Mouse (Mus musculus): ENCODE measurements around the gene Plekha3. TPM values are rescaled to one million over a fixed set of nuclear protein-coding genes. Genes with fewer than 3 reads are reported as not detected.

Gene Plekha3
- polyA plus RNA-seq, 1 experiment from 2014 or later, result 3.8 TPM

DNA sequence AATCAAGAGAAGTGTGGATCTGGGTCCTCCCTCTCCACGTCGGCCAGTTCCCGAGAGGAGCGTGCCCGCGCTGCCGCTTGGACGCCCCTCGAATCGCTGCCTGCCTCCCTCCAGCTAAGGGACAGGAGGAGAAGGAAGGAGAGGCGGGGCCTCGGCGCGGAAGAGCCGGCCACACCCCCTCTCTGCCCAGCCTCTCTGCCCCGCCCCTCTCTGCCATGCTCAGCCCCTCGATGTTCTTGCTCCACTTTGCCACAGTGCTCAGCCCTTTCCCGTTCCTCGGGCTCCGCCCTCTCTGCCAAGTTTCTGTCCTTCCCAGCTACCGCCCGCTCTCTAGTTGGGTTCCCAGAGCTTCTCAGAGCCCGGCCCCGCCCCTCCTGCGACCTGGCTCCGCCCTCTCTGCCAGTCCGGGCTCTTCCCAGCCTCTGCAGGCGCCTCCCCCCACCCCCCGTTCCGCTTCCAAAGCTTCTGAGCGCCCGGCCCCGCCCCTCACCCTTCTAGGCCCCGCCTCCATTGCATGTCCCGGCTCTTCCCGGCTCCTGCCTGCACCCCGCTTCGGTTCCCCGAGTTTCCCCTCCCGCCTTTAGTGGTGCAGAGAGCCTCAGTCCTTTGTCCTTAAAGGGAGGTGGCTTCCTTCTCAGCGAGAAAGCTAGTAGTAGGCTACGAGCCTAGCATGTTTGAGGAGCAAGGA lies 27.1 kb upstream of the Plekha3 start, which contains the start of the genes Prkra and Pjvk:
Prkra (minus strand) TSS at position 133 of the 688 bp plus-strand sequence.
Pjvk (plus strand) TSS at position 594 of the 688 bp plus-strand sequence.
- no peak for TF ChIP-seq CTCF (IDR thresholded peaks at IDR 0.05; ENCODE audit: low read depth)
- no peak for TF ChIP-seq EP300 (IDR thresholded peaks at IDR 0.05; ENCODE audit: low read depth)
- H3K36me3 ChIP-seq (replicated peaks; ENCODE audit: insufficient read depth, low read length), result no peaks in the 10 kb centered on the region
- DNase-seq (peak; percentile 98), ATAC-seq (peak; percentile 97)
- H3K4me3 ChIP-seq (ENCODE audit: low read depth, low read length), result peak within 1 kb of the TSS; percentile 71
- H3K4me1 ChIP-seq (ENCODE audit: insufficient read depth), result peaks cover 14% of the 10 kb centered on the region
- WGBS (ENCODE audit: insufficient replicate concordance), result under 1% methylated on average over 34 of the region's 42 CpGs
- peak within 1 kb of the TSS; percentile 72 for H3K9ac ChIP-seq (replicated peaks)
- no peaks in the 10 kb centered on the region for H3K9me3 ChIP-seq (ENCODE audit: low read length)
- H3K27ac ChIP-seq (ENCODE audit: low read depth), result peak within 1 kb of the TSS; percentile 71
- H3K27me3 ChIP-seq (ENCODE audit: insufficient read depth, low read length), result no peaks in the 10 kb centered on the region
- H3K4me2 ChIP-seq (ENCODE audit: low read depth, low read length), result peak within 1 kb of the TSS; percentile 100

DNA sequence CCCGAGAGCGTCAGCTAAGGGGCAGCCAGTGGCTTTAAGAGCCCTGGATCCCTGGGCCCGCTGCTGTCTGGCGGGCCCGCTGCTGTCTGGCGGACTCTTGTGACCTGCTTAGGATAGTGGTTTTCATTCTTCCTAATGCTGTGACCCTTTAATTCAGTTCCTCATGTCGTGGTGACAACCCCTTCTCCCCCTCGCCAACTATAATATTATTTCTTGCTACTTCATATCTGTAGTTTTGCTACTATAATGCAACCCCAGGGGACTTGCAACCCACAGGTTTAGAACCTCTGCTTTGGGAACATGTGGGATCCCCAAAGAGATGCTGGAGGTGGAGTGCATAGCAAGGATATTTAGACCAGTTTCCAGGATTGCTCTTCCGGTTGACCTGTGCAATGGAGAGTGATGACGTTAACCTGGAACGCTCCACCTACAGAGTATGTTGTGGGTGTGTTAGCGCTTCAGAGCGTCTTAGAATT lies 26.4 kb upstream of the Plekha3 start:
- Histone ChIP-seq H3K27me3 (ENCODE audit: insufficient read depth, low read length) (no peaks in the 10 kb centered on the region), H3K9ac (replicated peaks) (peak overlapping the region; percentile 66), H3K9me3 (ENCODE audit: low read length) (no peaks in the 10 kb centered on the region), H3K4me2 (ENCODE audit: low read depth, low read length) (peak overlapping the region; percentile 100), H3K27ac (ENCODE audit: low read depth) (peak overlapping the region; percentile 64), H3K4me3 (ENCODE audit: low read depth, low read length) (peak overlapping the region; percentile 71), H3K4me1 (ENCODE audit: insufficient read depth) (peaks cover 14% of the 10 kb centered on the region), H3K36me3 (replicated peaks; ENCODE audit: insufficient read depth, low read length) (no peaks in the 10 kb centered on the region)
- no peak for TF ChIP-seq CTCF (IDR thresholded peaks at IDR 0.05; ENCODE audit: low read depth)
- DNase-seq, result no peak
- WGBS (ENCODE audit: insufficient replicate concordance), result 33% methylated on average over 13 of the region's 13 CpGs
- no peak for ATAC-seq

DNA sequence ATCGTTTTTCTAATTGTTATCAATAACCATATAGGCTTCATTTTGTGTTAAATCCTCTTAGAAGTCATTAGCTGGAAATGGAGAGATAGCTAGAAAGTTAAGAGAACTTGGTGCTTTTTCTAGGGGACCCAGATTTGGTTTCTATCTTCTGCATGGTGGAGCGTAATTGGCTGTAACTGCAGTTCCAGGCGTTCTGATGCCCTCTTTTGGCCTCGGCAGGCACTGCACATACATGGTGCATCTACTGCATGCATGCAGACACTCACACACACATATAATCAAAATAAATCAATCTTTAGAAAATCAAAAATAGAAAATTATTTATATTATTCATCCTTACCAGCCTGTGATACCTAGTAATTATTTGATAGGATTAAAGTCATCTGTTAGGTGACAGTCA lies 22.0 kb upstream of the Plekha3 start:
- Histone ChIP-seq H3K36me3 (replicated peaks; ENCODE audit: insufficient read depth, low read length) (no peaks in the 10 kb centered on the region), H3K9me3 (ENCODE audit: low read length) (no peaks in the 10 kb centered on the region), H3K4me1 (ENCODE audit: insufficient read depth) (peaks cover 4% of the 10 kb centered on the region; the same call in 1 of the 2 replicates), H3K27me3 (ENCODE audit: insufficient read depth, low read length) (no peaks in the 10 kb centered on the region), H3K4me2 (ENCODE audit: low read depth, low read length) (no peak overlapping the region), H3K27ac (ENCODE audit: low read depth) (no peak overlapping the region), H3K9ac (replicated peaks) (no peak overlapping the region), H3K4me3 (ENCODE audit: low read depth, low read length) (no peak overlapping the region)
- TF ChIP-seq EP300 (IDR thresholded peaks at IDR 0.05; ENCODE audit: low read depth), result no peak
- TF ChIP-seq CTCF (IDR thresholded peaks at IDR 0.05; ENCODE audit: low read depth), result 0 out of 2 replicates have a peak, but pooled peaks have one; percentile 8
- DNase-seq (no peak), ATAC-seq (no peak)
- WGBS (ENCODE audit: insufficient replicate concordance), result 84% methylated on average over 4 of the region's 4 CpGs

DNA sequence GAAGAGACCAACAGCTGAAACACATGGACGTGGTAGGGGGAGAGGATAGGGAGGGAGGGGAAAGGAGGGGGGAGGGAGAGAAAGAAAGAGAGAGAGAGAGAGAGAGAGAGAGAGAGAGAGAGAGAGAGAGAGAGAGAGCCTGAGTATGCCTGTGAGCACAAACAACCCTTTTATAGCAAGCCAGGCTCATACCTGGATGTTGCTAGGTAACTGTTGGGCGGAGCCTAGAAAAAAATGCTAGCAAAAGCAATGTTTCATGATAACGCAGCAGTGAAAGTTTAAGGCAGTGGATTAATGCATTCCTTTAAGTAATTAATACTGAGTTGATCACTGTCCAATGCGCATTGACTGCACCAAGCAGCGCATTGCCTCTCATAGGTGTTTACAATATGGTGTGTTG lies 20.4 kb upstream of the Plekha3 start:
- H3K9me3 ChIP-seq (ENCODE audit: low read length), result no peaks in the 10 kb centered on the region
- no peaks in the 10 kb centered on the region for H3K27me3 ChIP-seq (ENCODE audit: insufficient read depth, low read length)
- H3K36me3 ChIP-seq (replicated peaks; ENCODE audit: insufficient read depth, low read length), result no peaks in the 10 kb centered on the region
- ATAC-seq (no peak), DNase-seq (no peak)
- H3K4me3 ChIP-seq (ENCODE audit: low read depth, low read length), result no peak overlapping the region
- H3K4me1 ChIP-seq (ENCODE audit: insufficient read depth), result no peaks in the 10 kb centered on the region
- TF ChIP-seq EP300 (IDR thresholded peaks at IDR 0.05; ENCODE audit: low read depth) (no peak), CTCF (IDR thresholded peaks at IDR 0.05; ENCODE audit: low read depth) (no peak)
- H3K4me2 ChIP-seq (ENCODE audit: low read depth, low read length), result no peak overlapping the region
- no peak overlapping the region for H3K9ac ChIP-seq (replicated peaks)
- WGBS (ENCODE audit: insufficient replicate concordance), result 84% methylated on average over 5 of the region's 5 CpGs
- no peak overlapping the region for H3K27ac ChIP-seq (ENCODE audit: low read depth)

DNA sequence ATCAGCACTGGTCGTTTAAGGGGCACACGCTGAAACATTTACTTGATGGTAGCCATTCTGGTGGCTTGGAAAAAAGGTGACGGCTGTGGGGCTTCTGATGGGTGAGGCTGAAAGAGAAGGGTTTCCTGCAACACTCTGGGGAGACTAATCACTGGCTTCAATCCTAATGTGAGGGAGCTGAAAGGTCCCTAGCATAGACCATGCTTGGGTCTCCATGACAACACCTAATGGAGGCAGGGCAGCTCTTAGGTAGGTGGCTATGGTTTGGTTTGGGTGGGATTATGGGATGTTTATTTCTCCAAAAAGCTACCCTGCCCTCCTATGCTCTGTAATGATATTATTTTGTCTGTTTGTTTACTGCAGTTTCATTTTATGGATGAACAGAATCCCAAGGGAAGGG lies 19.6 kb upstream of the Plekha3 start:
- no peak overlapping the region for H3K4me3 ChIP-seq (ENCODE audit: low read depth, low read length)
- H3K4me2 ChIP-seq (ENCODE audit: low read depth, low read length), result no peak overlapping the region
- no peaks in the 10 kb centered on the region for H3K4me1 ChIP-seq (ENCODE audit: insufficient read depth)
- H3K27me3 ChIP-seq (ENCODE audit: insufficient read depth, low read length), result no peaks in the 10 kb centered on the region
- 73% methylated on average over 3 of the region's 3 CpGs for WGBS (ENCODE audit: insufficient replicate concordance)
- no peak overlapping the region for H3K9ac ChIP-seq (replicated peaks)
- H3K27ac ChIP-seq (ENCODE audit: low read depth), result no peak overlapping the region
- H3K36me3 ChIP-seq (replicated peaks; ENCODE audit: insufficient read depth, low read length), result no peaks in the 10 kb centered on the region
- no peaks in the 10 kb centered on the region for H3K9me3 ChIP-seq (ENCODE audit: low read length)
- no peak for TF ChIP-seq EP300 (IDR thresholded peaks at IDR 0.05; ENCODE audit: low read depth)
- no peak for TF ChIP-seq CTCF (IDR thresholded peaks at IDR 0.05; ENCODE audit: low read depth)
- DNase-seq (no peak), ATAC-seq (no peak)

DNA sequence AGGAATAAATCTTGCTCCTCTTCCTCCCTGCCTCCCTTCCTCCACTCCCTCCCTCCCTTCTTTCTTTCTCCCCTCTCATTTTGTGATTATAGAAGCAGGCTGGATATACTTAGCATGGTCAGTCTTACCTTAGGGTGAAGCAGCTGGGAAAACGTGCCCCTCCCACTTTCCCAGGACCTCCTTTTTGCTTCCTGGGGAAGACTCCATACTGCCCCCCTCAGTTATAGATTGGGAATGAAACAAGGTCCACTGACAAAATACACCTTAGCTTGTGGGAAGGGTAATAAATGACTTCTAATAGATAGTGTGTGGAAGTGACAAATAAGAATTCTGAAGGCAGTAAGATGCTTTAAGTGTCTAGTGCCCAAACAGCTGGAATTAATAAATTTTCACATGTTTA lies 19.1 kb upstream of the Plekha3 start:
- Histone ChIP-seq H3K9me3 (ENCODE audit: low read length) (no peaks in the 10 kb centered on the region), H3K9ac (replicated peaks) (no peak overlapping the region), H3K27ac (ENCODE audit: low read depth) (no peak overlapping the region), H3K36me3 (replicated peaks; ENCODE audit: insufficient read depth, low read length) (no peaks in the 10 kb centered on the region), H3K4me2 (ENCODE audit: low read depth, low read length) (no peak overlapping the region), H3K4me1 (ENCODE audit: insufficient read depth) (no peaks in the 10 kb centered on the region), H3K27me3 (ENCODE audit: insufficient read depth, low read length) (no peaks in the 10 kb centered on the region), H3K4me3 (ENCODE audit: low read depth, low read length) (no peak overlapping the region)
- no peak; the same call in 1 of the 2 replicates for TF ChIP-seq CTCF (IDR thresholded peaks at IDR 0.05; ENCODE audit: low read depth)
- no peak for TF ChIP-seq EP300 (IDR thresholded peaks at IDR 0.05; ENCODE audit: low read depth)
- DNase-seq (no peak), ATAC-seq (no peak)
- WGBS (ENCODE audit: insufficient replicate concordance), result 10% methylated on average over 1 of the region's 1 CpGs

Measured in liver, postnatal 0 days (tissue).